Mouse (Mus musculus): ENCODE results near the gene G6pc3.

The G6pc3 gene

GRCm38 (mm10) chr11:102188980-102189379 is 440 bp upstream of the G6pc3 start:
- DNase-seq (ENCODE audit: low read depth): no peak

GRCm38 (mm10) chr11:102190848-102191247 is 1.4 kb downstream of the G6pc3 start:
- DNase-seq (ENCODE audit: low read depth): no peak

GRCm38 (mm10) chr11:102193657-102194440 is 4.4 kb downstream of the G6pc3 start:
- DNase-seq (ENCODE audit: low read depth): no peak

GRCm38 (mm10) chr11:102196018-102196797 is 6.8 kb downstream of the G6pc3 start:
- no peak for DNase-seq (ENCODE audit: low read depth)

GRCm38 (mm10) chr11:102198245-102198644 is 8.8 kb downstream of the G6pc3 start:
- DNase-seq (ENCODE audit: low read depth): no peak

- no peak for DNase-seq (ENCODE audit: low read depth)
Observed at GRCm38 (mm10) chr11:102199856-102200255, 10.4 kb downstream of the G6pc3 start.

- no peak for DNase-seq (ENCODE audit: low read depth)
Observed at GRCm38 (mm10) chr11:102201408-102201821, 12.0 kb downstream of the G6pc3 start.

- DNase-seq (ENCODE audit: low read depth): no peak
Observed at GRCm38 (mm10) chr11:102206481-102206880, 17.1 kb downstream of the G6pc3 start.

GRCm38 (mm10) chr11:102207825-102208777 is 18.7 kb downstream of the G6pc3 start:
- no peak for DNase-seq (ENCODE audit: low read depth)

GRCm38 (mm10) chr11:102208846-102209245 is 19.4 kb downstream of the G6pc3 start:
- no peak for DNase-seq (ENCODE audit: low read depth)

- no peak for DNase-seq (ENCODE audit: low read depth)
Observed at GRCm38 (mm10) chr11:102209742-102210141, 20.3 kb downstream of the G6pc3 start.

GRCm38 (mm10) chr11:102210185-102210584 is 20.8 kb downstream of the G6pc3 start:
- no peak for DNase-seq (ENCODE audit: low read depth)

GRCm38 (mm10) chr11:102211011-102211410 is 21.6 kb downstream of the G6pc3 start:
- no peak for DNase-seq (ENCODE audit: low read depth)

GRCm38 (mm10) chr11:102211936-102212341 is 22.5 kb downstream of the G6pc3 start:
- no peak for DNase-seq (ENCODE audit: low read depth)

- DNase-seq (ENCODE audit: low read depth): no peak
Observed at GRCm38 (mm10) chr11:102214430-102215156, 25.2 kb downstream of the G6pc3 start.

- DNase-seq (ENCODE audit: low read depth): no peak
Observed at GRCm38 (mm10) chr11:102215511-102215910, 26.1 kb downstream of the G6pc3 start.

GRCm38 (mm10) chr11:102216056-102216885 is 26.9 kb downstream of the G6pc3 start:
- DNase-seq (ENCODE audit: low read depth): no peak

- no peak for DNase-seq (ENCODE audit: low read depth)
Observed at GRCm38 (mm10) chr11:102216886-102217240, 27.4 kb downstream of the G6pc3 start.

GRCm38 (mm10) chr11:102217396-102217795 is 28.0 kb downstream of the G6pc3 start:
- DNase-seq (ENCODE audit: low read depth): no peak

- no peak for DNase-seq (ENCODE audit: low read depth)
Observed at GRCm38 (mm10) chr11:102217876-102218430, 28.5 kb downstream of the G6pc3 start.

Data from c-Kit-positive CD71-negative TER-119-negative erythroid progenitor cells, embryonic 14.5 days (primary cell).